Mouse (Mus musculus): Measurements from ENCODE around the gene Chic2. TPM values are rescaled to one million over a fixed set of nuclear protein-coding genes. Genes with fewer than 3 reads are reported as not detected.

Gene Chic2
- polyA plus RNA-seq, 1 experiment: 25.2 TPM

GRCm38 (mm10) chr5:75074537-75075382 lies 30.2 kb upstream of the Chic2 start:
- Histone ChIP-seq H3K4me3 (no peak overlapping the region), H3K36me3 (ENCODE audit: control insufficient read depth, insufficient read depth) (no peaks in the 10 kb centered on the region), H3K4me2 (ENCODE audit: low read depth) (no peak overlapping the region), H3ac (ENCODE audit: control insufficient read depth, insufficient read length) (no peak overlapping the region), H3K27me3 (ENCODE audit: control insufficient read depth, insufficient read depth, insufficient read length) (peaks cover 84% of the 10 kb centered on the region), H3K79me2 (ENCODE audit: control insufficient read depth, insufficient read depth) (no peaks in the 10 kb centered on the region)
- TF ChIP-seq TCF12 (IDR thresholded peaks at IDR 0.05; ENCODE audit: insufficient read depth, poor library complexity, severe bottlenecking) (no peak), MAX (IDR thresholded peaks at IDR 0.05; ENCODE audit: low read depth) (no peak), MYOD1 (IDR thresholded peaks at IDR 0.05; ENCODE audit: control insufficient read depth in 1 of 3, insufficient read length in 2 of 3, low read depth in 2 of 3) (no peak), POLR2AphosphoS2 (IDR thresholded peaks at IDR 0.05; ENCODE audit: insufficient read length, low read depth) (no peak), SRF (IDR thresholded peaks at IDR 0.05; ENCODE audit: control insufficient read depth, insufficient read length, low read depth) (no peak), E2F4 (IDR thresholded peaks at IDR 0.05; ENCODE audit: insufficient read depth) (no peak), TCF3 (IDR thresholded peaks at IDR 0.05; ENCODE audit: insufficient read length, low read depth) (no peak), USF1 (IDR thresholded peaks at IDR 0.05; ENCODE audit: low read depth) (no peak), CEBPB (IDR thresholded peaks at IDR 0.05; ENCODE audit: insufficient read depth, poor library complexity, severe bottlenecking) (no peak), MYOG (IDR thresholded peaks at IDR 0.05; ENCODE audit: control insufficient read depth in 1 of 3, insufficient read depth in 1 of 3, insufficient read length in 2 of 3, low read depth in 2 of 3) (no peak), POLR2A (IDR thresholded peaks at IDR 0.05; ENCODE audit: insufficient read length, low read depth) (no peak), REST (IDR thresholded peaks at IDR 0.05; ENCODE audit: insufficient read depth, insufficient read length) (no peak)

DNA sequence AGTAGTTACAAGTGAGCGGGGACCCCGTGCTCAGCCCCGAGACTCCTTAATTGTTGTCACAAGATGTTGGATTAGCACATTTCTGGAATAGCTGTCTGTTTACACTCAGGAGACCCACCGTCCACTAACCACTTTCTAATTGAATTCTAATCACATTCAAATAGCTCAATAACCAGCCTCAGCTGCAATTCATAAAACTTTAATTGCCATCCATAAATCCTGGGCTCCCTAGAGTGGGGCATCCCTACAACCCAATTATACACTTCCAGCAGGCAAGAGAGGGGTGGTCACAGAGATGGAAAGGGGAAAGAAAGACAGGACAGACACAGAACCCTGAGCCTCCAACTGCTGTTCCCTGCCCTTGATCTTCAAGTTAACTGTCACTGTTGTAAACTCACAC lies 29.6 kb upstream of the Chic2 start:
- Histone ChIP-seq H3K27me3 (ENCODE audit: control insufficient read depth, insufficient read depth, insufficient read length) (peaks cover 80% of the 10 kb centered on the region), H3K4me2 (ENCODE audit: low read depth) (no peak overlapping the region), H3K36me3 (ENCODE audit: control insufficient read depth, insufficient read depth) (no peaks in the 10 kb centered on the region), H3ac (ENCODE audit: control insufficient read depth, insufficient read length) (no peak overlapping the region), H3K4me3 (no peak overlapping the region), H3K79me2 (ENCODE audit: control insufficient read depth, insufficient read depth) (no peaks in the 10 kb centered on the region)
- TF ChIP-seq TCF12 (IDR thresholded peaks at IDR 0.05; ENCODE audit: insufficient read depth, poor library complexity, severe bottlenecking) (no peak), USF1 (IDR thresholded peaks at IDR 0.05; ENCODE audit: low read depth) (no peak), CEBPB (IDR thresholded peaks at IDR 0.05; ENCODE audit: insufficient read depth, poor library complexity, severe bottlenecking) (no peak), POLR2A (IDR thresholded peaks at IDR 0.05; ENCODE audit: insufficient read length, low read depth) (no peak), TCF3 (IDR thresholded peaks at IDR 0.05; ENCODE audit: insufficient read length, low read depth) (no peak), POLR2AphosphoS2 (IDR thresholded peaks at IDR 0.05; ENCODE audit: insufficient read length, low read depth) (no peak), SRF (IDR thresholded peaks at IDR 0.05; ENCODE audit: control insufficient read depth, insufficient read length, low read depth) (no peak), MAX (IDR thresholded peaks at IDR 0.05; ENCODE audit: low read depth) (no peak), MYOG (IDR thresholded peaks at IDR 0.05; ENCODE audit: control insufficient read depth in 1 of 3, insufficient read depth in 1 of 3, insufficient read length in 2 of 3, low read depth in 2 of 3) (no peak), E2F4 (IDR thresholded peaks at IDR 0.05; ENCODE audit: insufficient read depth) (no peak), REST (IDR thresholded peaks at IDR 0.05; ENCODE audit: insufficient read depth, insufficient read length) (no peak), MYOD1 (IDR thresholded peaks at IDR 0.05; ENCODE audit: control insufficient read depth in 1 of 3, insufficient read length in 2 of 3, low read depth in 2 of 3) (no peak)

DNA sequence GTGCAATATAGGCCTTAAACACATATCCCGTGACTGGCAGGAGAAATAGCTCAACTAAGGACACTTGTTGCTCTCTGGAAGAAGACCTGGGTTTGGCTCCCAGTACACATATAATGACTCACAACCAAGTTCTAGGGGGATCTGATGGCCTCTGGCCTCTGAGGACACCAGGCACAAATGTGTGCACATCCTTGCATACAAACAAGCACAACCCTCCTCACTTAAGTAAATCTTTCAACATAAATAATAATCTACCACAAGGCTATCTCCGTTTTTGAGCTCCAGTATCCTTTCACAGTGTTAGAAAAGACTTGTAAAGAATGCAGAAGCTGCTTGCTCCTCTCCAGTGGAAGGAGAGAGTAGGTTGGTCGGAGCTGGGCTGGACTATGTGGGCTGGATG lies 29.1 kb upstream of the Chic2 start:
- TF ChIP-seq REST (IDR thresholded peaks at IDR 0.05; ENCODE audit: insufficient read depth, insufficient read length) (no peak), SRF (IDR thresholded peaks at IDR 0.05; ENCODE audit: control insufficient read depth, insufficient read length, low read depth) (no peak), USF1 (IDR thresholded peaks at IDR 0.05; ENCODE audit: low read depth) (no peak), TCF12 (IDR thresholded peaks at IDR 0.05; ENCODE audit: insufficient read depth, poor library complexity, severe bottlenecking) (no peak), POLR2AphosphoS2 (IDR thresholded peaks at IDR 0.05; ENCODE audit: insufficient read length, low read depth) (no peak), TCF3 (IDR thresholded peaks at IDR 0.05; ENCODE audit: insufficient read length, low read depth) (no peak), CEBPB (IDR thresholded peaks at IDR 0.05; ENCODE audit: insufficient read depth, poor library complexity, severe bottlenecking) (no peak), E2F4 (IDR thresholded peaks at IDR 0.05; ENCODE audit: insufficient read depth) (no peak), MAX (IDR thresholded peaks at IDR 0.05; ENCODE audit: low read depth) (no peak), MYOD1 (IDR thresholded peaks at IDR 0.05; ENCODE audit: control insufficient read depth in 1 of 3, insufficient read length in 2 of 3, low read depth in 2 of 3) (no peak), MYOG (IDR thresholded peaks at IDR 0.05; ENCODE audit: control insufficient read depth in 1 of 3, insufficient read depth in 1 of 3, insufficient read length in 2 of 3, low read depth in 2 of 3) (no peak), POLR2A (IDR thresholded peaks at IDR 0.05; ENCODE audit: insufficient read length, low read depth) (no peak)
- Histone ChIP-seq H3K4me3 (no peak overlapping the region), H3K27me3 (ENCODE audit: control insufficient read depth, insufficient read depth, insufficient read length) (peaks cover 80% of the 10 kb centered on the region), H3K79me2 (ENCODE audit: control insufficient read depth, insufficient read depth) (no peaks in the 10 kb centered on the region), H3K36me3 (ENCODE audit: control insufficient read depth, insufficient read depth) (no peaks in the 10 kb centered on the region), H3ac (ENCODE audit: control insufficient read depth, insufficient read length) (no peak overlapping the region), H3K4me2 (ENCODE audit: low read depth) (no peak overlapping the region)

- TF ChIP-seq POLR2AphosphoS2 (IDR thresholded peaks at IDR 0.05; ENCODE audit: insufficient read length, low read depth): no peak
- no peak for TF ChIP-seq MYOD1 (IDR thresholded peaks at IDR 0.05; ENCODE audit: control insufficient read depth in 1 of 3, insufficient read length in 2 of 3, low read depth in 2 of 3)
- TF ChIP-seq POLR2A (IDR thresholded peaks at IDR 0.05; ENCODE audit: insufficient read length, low read depth): no peak
- TF ChIP-seq SRF (IDR thresholded peaks at IDR 0.05; ENCODE audit: control insufficient read depth, insufficient read length, low read depth): no peak
- no peak for TF ChIP-seq TCF12 (IDR thresholded peaks at IDR 0.05; ENCODE audit: insufficient read depth, poor library complexity, severe bottlenecking)
- TF ChIP-seq MYOG (IDR thresholded peaks at IDR 0.05; ENCODE audit: control insufficient read depth in 1 of 3, insufficient read depth in 1 of 3, insufficient read length in 2 of 3, low read depth in 2 of 3): no peak
- no peak for TF ChIP-seq REST (IDR thresholded peaks at IDR 0.05; ENCODE audit: insufficient read depth, insufficient read length)
- TF ChIP-seq E2F4 (IDR thresholded peaks at IDR 0.05; ENCODE audit: insufficient read depth): no peak
- TF ChIP-seq USF1 (IDR thresholded peaks at IDR 0.05; ENCODE audit: low read depth): no peak
- no peak for TF ChIP-seq CEBPB (IDR thresholded peaks at IDR 0.05; ENCODE audit: insufficient read depth, poor library complexity, severe bottlenecking)
- no peak for TF ChIP-seq MAX (IDR thresholded peaks at IDR 0.05; ENCODE audit: low read depth)
- TF ChIP-seq TCF3 (IDR thresholded peaks at IDR 0.05; ENCODE audit: insufficient read length, low read depth): no peak
- Histone ChIP-seq H3K27me3 (ENCODE audit: control insufficient read depth, insufficient read depth, insufficient read length) (peaks cover 82% of the 10 kb centered on the region), H3K79me2 (ENCODE audit: control insufficient read depth, insufficient read depth) (no peaks in the 10 kb centered on the region), H3K36me3 (ENCODE audit: control insufficient read depth, insufficient read depth) (no peaks in the 10 kb centered on the region), H3ac (ENCODE audit: control insufficient read depth, insufficient read length) (no peak overlapping the region), H3K4me2 (ENCODE audit: low read depth) (no peak overlapping the region), H3K4me3 (no peak overlapping the region)
Measured at GRCm38 (mm10) chr5:75073167-75073566, 28.6 kb upstream of the Chic2 start.

All from myocyte (in vitro differentiated cells).